Mouse (Mus musculus): Measurements from ENCODE around the gene Arhgef38.

Arhgef38 gene

GRCm38 (mm10) chr3:133092274-133092853, 142.4 kb downstream of the Arhgef38 start:
- peak; percentile 24 for DNase-seq (ENCODE audit: low read depth, low spot score)

DNA sequence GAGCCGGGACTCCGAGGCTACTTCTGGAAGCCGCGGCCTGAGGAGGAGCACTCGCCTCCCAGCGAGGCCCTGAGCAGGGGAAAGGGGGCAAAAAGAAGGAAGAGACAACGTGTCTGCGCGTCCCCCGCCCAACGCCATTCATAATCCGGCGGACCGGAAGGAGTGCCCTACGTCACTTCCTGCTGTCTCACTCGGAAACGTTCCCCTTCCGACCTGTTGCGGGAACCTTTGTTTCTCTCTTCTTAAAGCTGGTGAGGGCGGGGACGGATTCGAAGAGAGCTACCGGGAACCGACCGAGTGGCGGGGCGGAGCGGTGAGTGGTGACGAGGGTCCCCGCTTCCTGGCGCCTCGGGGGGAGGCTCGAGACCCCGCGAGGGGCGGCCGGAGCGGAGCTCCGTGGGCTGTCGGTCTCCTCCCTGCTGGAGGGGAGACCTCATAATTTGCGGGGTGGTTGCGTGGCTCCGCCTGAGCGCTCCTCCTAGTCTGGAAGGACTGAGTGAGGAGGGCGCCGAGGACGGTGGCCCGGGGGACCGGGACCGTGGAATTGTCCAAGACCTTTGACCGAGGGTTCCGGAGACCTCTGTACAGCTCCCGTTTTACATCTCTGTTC, 143.0 kb downstream of the Arhgef38 start, which contains the start of the genes Ints12 and Gstcd:
Ints12 (plus strand) TSS at position 177 of the 610 bp plus-strand sequence.
Gstcd (minus strand) TSS at position 370 of the 610 bp plus-strand sequence.
- peak; percentile 88 for DNase-seq (ENCODE audit: low read depth, low spot score)

DNA sequence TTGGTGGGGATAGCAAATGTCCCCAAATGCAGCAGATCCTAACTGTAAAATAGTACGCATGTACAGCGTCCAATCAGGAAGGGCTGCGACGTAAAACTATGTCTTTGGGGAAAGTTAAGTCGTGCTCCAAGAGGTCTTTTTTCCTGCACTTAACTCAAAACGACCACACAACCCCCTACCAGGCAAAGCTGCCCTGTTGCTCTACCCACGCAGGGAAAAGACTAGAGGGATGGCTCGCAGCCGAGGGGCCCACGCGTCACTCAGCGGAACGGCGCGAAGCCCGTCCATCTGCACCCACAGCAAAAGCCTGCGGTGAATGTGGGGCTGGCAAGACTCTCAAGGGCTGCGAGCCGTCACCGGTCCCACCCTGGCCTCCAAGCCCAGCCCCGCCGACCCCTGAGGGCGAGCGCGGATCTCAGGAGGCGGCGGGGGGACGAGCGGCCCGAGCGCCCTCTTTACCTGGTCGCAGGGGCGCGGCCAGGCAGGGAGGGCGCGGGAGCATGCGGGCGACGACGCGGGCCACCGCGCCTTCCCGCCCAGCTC, 143.6 kb downstream of the Arhgef38 start:
- DNase-seq (ENCODE audit: low read depth, low spot score): peak; percentile 1

DNA sequence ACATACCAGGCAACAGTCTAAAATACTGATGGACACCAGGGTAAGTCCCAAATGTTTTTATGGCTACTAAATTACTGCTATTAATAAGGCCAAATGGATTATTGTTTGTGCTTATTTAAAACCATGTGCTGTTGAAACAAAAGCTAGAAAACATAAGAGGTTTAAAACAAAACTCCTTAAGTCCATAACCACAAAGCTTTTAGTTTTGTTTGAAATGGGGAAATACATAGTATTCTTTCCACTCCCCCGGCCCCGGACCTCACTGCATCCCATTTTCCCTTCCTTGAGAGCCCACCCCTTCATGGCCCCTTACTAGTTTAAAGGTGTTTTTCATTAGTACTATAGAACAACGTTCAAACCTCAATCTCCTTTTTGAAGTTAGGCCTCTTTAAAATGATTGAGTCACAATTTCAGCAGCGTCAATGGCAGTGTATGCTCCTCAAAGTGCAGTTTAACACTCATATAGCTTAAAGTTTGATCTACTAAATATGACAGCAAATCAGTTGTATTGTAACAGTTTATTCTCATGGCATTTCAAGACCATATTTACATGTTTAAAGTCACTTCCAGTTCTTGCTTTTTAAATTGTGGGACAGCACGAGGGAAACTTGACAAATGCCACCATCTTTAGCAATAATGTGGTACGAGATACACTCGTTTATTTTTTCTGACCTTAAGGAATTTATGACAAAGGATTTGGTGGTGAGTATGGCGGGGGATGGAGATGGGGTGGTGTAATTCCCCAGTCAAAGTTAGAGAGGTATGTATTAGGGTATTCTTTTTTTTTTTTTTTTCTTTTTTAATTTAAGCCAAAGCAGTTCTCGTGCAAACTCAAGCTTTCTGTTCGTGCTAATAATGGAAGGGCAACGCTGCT, 144.3 kb downstream of the Arhgef38 start:
- DNase-seq (ENCODE audit: low read depth, low spot score): no peak

DNA sequence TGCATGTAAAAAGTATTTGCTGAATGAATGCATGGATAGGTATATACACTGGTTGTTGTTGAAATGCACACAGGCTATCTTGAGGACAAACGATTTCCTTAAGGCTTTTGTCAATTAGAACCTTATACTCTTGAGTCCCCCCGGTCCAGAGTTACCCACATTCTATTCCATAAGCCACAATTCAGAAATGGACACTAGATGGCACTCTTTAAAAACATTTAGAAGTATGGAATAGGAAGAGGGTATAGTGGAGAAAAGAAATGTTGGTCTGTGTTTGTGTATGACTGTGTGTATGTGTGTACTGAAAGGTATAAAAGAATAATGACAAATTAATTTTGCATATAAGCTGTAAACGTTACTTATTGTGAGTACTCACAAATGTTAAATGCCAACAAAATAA, 148.9 kb downstream of the Arhgef38 start:
- peak; percentile 26 for DNase-seq (ENCODE audit: low read depth, low spot score)

- no peak for DNase-seq (ENCODE audit: low read depth, low spot score)
Measured at GRCm38 (mm10) chr3:133082736-133083135, 152.0 kb downstream of the Arhgef38 start.

GRCm38 (mm10) chr3:133075560-133075959, 159.2 kb downstream of the Arhgef38 start:
- no peak for DNase-seq (ENCODE audit: low read depth, low spot score)
